Mouse (Mus musculus) neural tube, embryonic 12.5 days (tissue): ENCODE measurements around the gene Edem3. TPM values are rescaled to one million over a fixed set of nuclear protein-coding genes. Genes with fewer than 3 reads are reported as not detected.
A peak's percentile ranks its signal among the peaks of the same experiment; 100 is the strongest.
"Not testable (repeated sequence)": the region's sequence is repeated elsewhere in the genome, so short reads cannot be mapped to it uniquely, and the experiment has no call there.

Experiments
- ATAC-seq: fragments of 200-750 bp; cut with Nextera tagmentation; 2 replicates; pipeline ENCODE4 v1.8.0; 2017; ENCODE audit warnings: low read depth, mild to moderate bottlenecking, moderate TSS enrichment, moderate library complexity; ENCODE audit not compliant: low FRiP score
- H3K27ac ChIP-seq: fragments of 300-500 bp; sonication (generic); 2 replicates; pipeline ENCODE4 v1.5.1; 2016
- H3K27me3 ChIP-seq: fragments of 300-500 bp; sonication (generic); replicated peaks from 2 replicates; pipeline ENCODE4 v1.6.1; 2016; ENCODE audit warnings: mild to moderate bottlenecking
- H3K36me3 ChIP-seq: fragments of 300-500 bp; sonication (generic); 2 replicates; pipeline ENCODE4 v1.6.1; 2016; ENCODE audit warnings: mild to moderate bottlenecking
- H3K4me1 ChIP-seq: fragments of 300-500 bp; sonication (generic); 2 replicates; pipeline ENCODE4 v1.6.1; 2016
- H3K4me2 ChIP-seq: fragments of 300-500 bp; sonication (generic); replicated peaks from 2 replicates; pipeline ENCODE4 v1.6.1; 2016; ENCODE audit warnings: mild to moderate bottlenecking
- H3K4me3 ChIP-seq: fragments of 300-500 bp; sonication (generic); 2 replicates; pipeline ENCODE4 v1.5.1; 2016
- H3K9ac ChIP-seq: fragments of 300-500 bp; sonication (generic); 2 replicates; pipeline ENCODE4 v1.6.1; 2016; ENCODE audit warnings: mild to moderate bottlenecking
- H3K9me3 ChIP-seq: fragments of 300-500 bp; sonication (generic); 2 replicates; pipeline ENCODE4 v1.6.1; 2016; ENCODE audit warnings: mild to moderate bottlenecking
- WGBS: fragments of 180-500 bp; shearing (Covaris S2); methylation state at CpG from one replicate; pipeline ENCODE4 v1.1.7; 2016; 5-methylcytosine and 5-hydroxymethylcytosine counted together
- polyA plus RNA-seq: library from polyadenylated mRNA; unstranded; fragments of >200 nt; fragmentation: Nextera tagmentation; extraction: Ambion mirVana; gene quantifications from 2 replicates; pipeline ENCODE4 v1.2.1, GENCODE M21; 2016

Gene Edem3
- polyA plus RNA-seq, 1 experiment from 2014 or later = 26.2 TPM

- Histone ChIP-seq H3K4me1 (no peaks in the 10 kb centered on the region), H3K9me3 (no peaks in the 10 kb centered on the region), H3K9ac (no peak overlapping the region), H3K4me2 (no peak overlapping the region), H3K36me3 (peaks cover 26% of the 10 kb centered on the region), H3K4me3 (no peak overlapping the region), H3K27ac (no peak overlapping the region), H3K27me3 (no peaks in the 10 kb centered on the region)
- WGBS = 39% methylated on average over 5 of the region's 5 CpGs
- ATAC-seq = no peak
Observed at GRCm38 (mm10) chr1:151820457-151820856, 65.3 kb downstream of the Edem3 start.

DNA sequence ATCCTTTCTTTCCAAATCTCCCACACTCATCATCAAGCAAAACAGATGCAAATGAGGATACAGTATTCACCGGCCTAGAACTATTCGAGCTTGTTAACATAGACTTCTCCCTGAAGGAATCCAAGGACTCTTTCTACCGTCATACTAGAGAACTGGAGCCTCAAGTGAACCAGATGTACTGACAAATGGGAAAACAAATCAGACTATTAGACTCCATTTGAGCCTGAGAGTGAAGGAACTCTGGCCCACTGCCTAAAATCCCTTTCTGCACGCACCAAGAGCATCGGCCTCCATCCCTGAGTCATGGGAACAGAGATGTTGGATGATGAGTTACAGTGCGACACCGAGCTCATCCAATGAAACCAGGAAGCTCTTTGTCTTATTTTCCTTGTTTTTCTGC, 69.9 kb downstream of the Edem3 start:
- WGBS = 89% methylated on average over 7 of the region's 7 CpGs
- peaks cover 3% of the 10 kb centered on the region; the same call in 1 of the 2 replicates for H3K36me3 ChIP-seq
- no peak for ATAC-seq

DNA sequence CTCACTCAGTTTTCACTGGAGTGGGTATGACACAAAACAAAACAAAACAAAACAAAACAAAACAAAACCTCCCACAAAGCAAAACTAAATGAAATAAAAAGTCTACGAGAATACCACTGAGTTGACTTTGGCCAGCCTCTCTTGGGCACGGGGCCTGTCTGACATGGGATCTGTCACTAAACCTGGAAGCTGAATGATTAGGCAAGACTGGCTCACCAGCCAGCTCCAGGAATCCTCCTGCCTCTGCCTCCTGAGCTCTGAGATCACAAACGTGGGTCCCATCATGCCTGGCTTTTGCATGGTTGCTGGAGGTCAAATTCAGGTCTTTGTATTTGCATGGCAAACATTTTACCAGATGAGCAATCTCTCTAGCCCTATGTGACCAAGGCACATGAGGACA, 76.6 kb downstream of the Edem3 start:
- Histone ChIP-seq H3K9ac (no peak overlapping the region), H3K9me3 (peaks cover 7% of the 10 kb centered on the region), H3K4me3 (no peak overlapping the region), H3K4me1 (no peaks in the 10 kb centered on the region), H3K36me3 (no peaks in the 10 kb centered on the region), H3K4me2 (no peak overlapping the region), H3K27me3 (no peaks in the 10 kb centered on the region), H3K27ac (no peak overlapping the region)
- no peak for ATAC-seq
- 83% methylated on average over 3 of the region's 3 CpGs for WGBS

More for the DNA sequence above, 69.9 kb downstream of the Edem3 start:
- Histone ChIP-seq H3K4me1 (no peaks in the 10 kb centered on the region), H3K4me2 (no peak overlapping the region), H3K9ac (no peak overlapping the region), H3K27me3 (no peaks in the 10 kb centered on the region), H3K9me3 (no peaks in the 10 kb centered on the region), H3K27ac (no peak overlapping the region), H3K4me3 (no peak overlapping the region)

DNA sequence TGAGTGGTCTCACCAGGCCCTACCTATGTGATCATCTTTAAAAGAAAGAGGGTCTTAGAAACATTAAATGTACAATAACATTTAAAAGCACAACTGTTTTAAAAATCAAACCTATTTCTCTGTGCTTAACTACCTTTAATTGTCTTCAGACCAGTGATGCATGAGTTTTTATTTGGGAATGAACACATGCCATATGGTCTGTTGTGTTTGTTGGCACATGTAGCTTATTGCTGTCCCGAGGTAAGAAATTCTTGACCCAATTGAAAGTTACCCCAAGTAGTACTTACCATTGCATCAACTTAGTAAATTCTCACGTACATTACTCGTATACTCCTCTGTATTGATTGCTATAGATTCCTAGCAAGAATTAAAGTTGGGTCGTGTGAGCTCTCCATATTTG, 80.1 kb downstream of the Edem3 start:
- 93% methylated on average over 4 of the region's 4 CpGs for WGBS
- H3K9ac ChIP-seq = no peak overlapping the region
- no peaks in the 10 kb centered on the region for H3K36me3 ChIP-seq
- no peak overlapping the region for H3K4me3 ChIP-seq
- no peak for ATAC-seq
- H3K27ac ChIP-seq = no peak overlapping the region
- H3K4me1 ChIP-seq = no peaks in the 10 kb centered on the region
- peaks cover 7% of the 10 kb centered on the region for H3K9me3 ChIP-seq
- no peak overlapping the region for H3K4me2 ChIP-seq
- no peaks in the 10 kb centered on the region for H3K27me3 ChIP-seq

GRCm38 (mm10) chr1:151840345-151840744, 85.2 kb downstream of the Edem3 start:
- H3K4me3 ChIP-seq, H3K4me2 ChIP-seq, H3K27ac ChIP-seq, H3K9me3 ChIP-seq, H3K4me1 ChIP-seq, H3K36me3 ChIP-seq, H3K9ac ChIP-seq, H3K27me3 ChIP-seq, ATAC-seq: not testable (repeated sequence)
- WGBS = 100% methylated on average over 1 of the region's 1 CpGs

DNA sequence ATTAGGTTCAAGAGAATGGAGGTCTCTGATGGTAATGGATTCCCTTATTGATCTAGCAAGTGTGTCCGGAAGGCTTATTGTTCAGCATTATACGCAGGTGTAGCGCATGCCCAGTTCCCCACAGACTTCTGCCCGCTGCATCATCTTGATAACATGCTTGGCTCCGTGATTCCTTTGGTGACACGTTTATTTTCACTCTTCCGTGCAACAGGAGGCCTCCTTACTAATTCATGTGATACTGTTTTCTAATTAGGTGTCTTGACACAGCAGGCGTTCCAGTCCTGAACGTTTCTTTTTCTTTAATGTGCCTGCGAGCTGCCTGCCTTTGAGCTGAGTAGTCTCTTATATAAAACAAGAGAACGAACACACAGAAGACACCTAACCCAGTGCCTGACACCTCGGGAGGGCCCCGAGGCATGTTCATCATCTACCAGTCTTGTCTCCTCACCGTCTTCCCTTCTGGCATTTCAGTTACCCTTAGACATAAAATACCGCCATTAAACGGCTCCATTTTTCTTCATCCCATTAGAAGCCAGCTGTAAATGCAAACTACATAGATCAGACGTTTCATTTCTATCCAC, 90.2 kb downstream of the Edem3 start:
- H3K9ac ChIP-seq = no peak overlapping the region
- H3K36me3 ChIP-seq = no peaks in the 10 kb centered on the region
- no peaks in the 10 kb centered on the region for H3K9me3 ChIP-seq
- no peak for ATAC-seq
- H3K27me3 ChIP-seq = no peaks in the 10 kb centered on the region
- H3K4me2 ChIP-seq = no peak overlapping the region
- H3K4me1 ChIP-seq = 0 out of 2 replicates have a peak, but pooled peaks cover 2% of the 10 kb centered on the region
- 66% methylated on average over 17 of the region's 17 CpGs for WGBS
- H3K27ac ChIP-seq = no peak overlapping the region
- H3K4me3 ChIP-seq = no peak overlapping the region

DNA sequence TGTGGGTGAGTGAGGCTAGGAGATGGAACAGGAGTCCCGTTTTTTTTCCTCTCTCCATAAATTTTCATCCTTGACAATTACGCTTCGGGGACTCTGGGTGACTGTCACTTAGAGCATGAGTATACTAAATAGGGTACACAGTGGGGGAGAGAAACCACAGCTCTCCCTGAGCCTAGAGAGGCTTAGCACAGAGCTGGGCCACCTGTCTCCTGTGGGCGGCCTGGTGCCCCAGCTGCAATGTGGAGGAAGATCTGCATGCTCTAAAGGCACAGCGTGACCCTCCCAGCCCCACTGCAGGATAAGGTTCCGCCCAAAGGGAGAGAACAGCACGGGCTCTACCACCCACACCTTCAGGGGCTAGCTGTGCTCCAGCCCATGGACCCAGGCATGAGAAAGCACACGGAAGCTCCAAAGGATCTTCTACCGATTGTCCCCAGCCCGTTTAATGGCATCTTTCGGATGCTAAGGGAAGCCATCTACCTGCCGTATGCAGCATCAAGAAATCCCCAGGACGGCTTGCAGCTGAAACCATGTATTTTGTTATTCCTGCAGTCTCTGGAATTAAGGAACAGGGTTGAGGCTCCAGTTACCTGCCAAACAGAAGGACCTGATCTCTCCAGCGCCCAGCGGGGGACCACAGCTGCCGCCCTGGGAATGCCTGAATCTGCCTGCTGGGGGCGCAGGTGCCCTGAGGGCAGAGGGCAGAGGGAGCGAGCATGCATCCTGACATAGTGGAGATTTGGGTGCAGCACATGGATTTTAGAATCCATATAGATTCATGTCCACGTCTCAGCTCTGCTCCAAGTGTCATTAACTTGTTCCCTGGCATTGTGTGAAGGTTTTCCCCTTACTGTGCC, 91.0 kb downstream of the Edem3 start:
- WGBS = 60% methylated on average over 19 of the region's 19 CpGs
- 0 out of 2 replicates have a peak, but pooled peaks cover 2% of the 10 kb centered on the region for H3K4me1 ChIP-seq
- no peaks in the 10 kb centered on the region for H3K36me3 ChIP-seq
- H3K9ac ChIP-seq = no peak overlapping the region
- no peaks in the 10 kb centered on the region for H3K27me3 ChIP-seq
- peak; percentile 57 for ATAC-seq
- no peak overlapping the region for H3K27ac ChIP-seq
- H3K9me3 ChIP-seq = no peaks in the 10 kb centered on the region
- H3K4me2 ChIP-seq = no peak overlapping the region
- H3K4me3 ChIP-seq = no peak overlapping the region

DNA sequence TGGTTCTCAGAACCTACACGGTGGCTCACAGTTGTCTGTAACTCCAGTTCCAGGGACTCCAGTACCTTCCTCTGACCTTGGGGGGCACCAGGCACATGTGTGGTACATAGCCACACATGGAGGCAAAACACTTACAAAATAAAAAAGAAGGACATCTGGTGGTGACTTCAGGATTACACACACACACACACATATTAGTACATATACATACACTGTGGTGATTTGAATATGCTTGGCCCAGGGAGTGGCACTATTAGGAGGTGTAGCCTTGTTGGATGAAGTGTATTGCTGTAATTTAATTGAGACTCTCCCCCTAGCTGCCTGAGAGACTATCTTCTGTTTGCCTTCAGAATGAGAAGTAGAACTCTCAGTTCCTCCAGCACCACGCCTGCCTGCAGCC, 93.1 kb downstream of the Edem3 start:
- H3K4me2 ChIP-seq = no peak overlapping the region
- no peaks in the 10 kb centered on the region for H3K36me3 ChIP-seq
- 93% methylated on average over 2 of the region's 2 CpGs for WGBS
- ATAC-seq = no peak
- no peak overlapping the region for H3K4me3 ChIP-seq
- no peak overlapping the region for H3K9ac ChIP-seq
- H3K27ac ChIP-seq = no peak overlapping the region
- 0 out of 2 replicates have a peak, but pooled peaks cover 2% of the 10 kb centered on the region for H3K4me1 ChIP-seq
- H3K9me3 ChIP-seq = no peaks in the 10 kb centered on the region
- no peaks in the 10 kb centered on the region for H3K27me3 ChIP-seq

DNA sequence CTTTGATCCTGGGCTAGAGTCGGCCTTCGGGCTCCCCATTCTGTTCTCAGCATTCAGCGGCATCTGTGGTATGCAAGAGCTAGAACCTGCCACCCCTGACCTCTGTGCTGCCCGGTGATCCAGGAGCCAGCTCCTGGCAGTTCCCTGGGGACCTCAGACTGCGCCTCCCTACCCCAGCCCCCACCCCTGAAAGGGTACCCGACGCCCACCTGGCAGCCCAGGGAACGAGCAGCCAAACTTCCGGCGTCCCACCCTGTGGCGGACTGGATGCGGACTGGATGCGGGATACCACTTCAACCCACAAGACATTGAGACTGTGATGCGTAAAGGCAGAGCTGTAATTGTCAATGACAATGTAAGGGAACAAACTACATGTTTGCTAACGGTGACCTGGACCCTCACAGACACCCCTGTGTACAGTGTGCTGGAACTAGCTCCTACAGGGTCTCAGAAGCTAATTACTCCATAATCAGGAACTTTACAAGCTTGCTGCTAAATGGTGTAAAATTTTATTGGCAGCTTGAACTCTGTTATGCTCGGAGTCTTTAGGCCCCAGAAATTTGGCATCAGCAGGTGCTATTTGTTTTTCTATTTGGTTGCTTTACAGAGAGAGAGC, 94.9 kb downstream of the Edem3 start:
- Histone ChIP-seq H3K27me3 (no peaks in the 10 kb centered on the region), H3K4me3 (no peak overlapping the region), H3K9me3 (no peaks in the 10 kb centered on the region), H3K4me1 (0 out of 2 replicates have a peak, but pooled peaks cover 2% of the 10 kb centered on the region), H3K36me3 (no peaks in the 10 kb centered on the region), H3K9ac (no peak overlapping the region), H3K27ac (no peak overlapping the region), H3K4me2 (no peak overlapping the region)
- ATAC-seq = no peak
- whole genome bisulfite sequencing = 82% methylated on average over 16 of the region's 16 CpGs

- Histone ChIP-seq H3K4me1 (0 out of 2 replicates have a peak, but pooled peaks cover 2% of the 10 kb centered on the region), H3K9me3 (no peaks in the 10 kb centered on the region), H3K27ac (no peak overlapping the region), H3K4me3 (no peak overlapping the region), H3K4me2 (no peak overlapping the region), H3K36me3 (no peaks in the 10 kb centered on the region), H3K27me3 (no peaks in the 10 kb centered on the region), H3K9ac (no peak overlapping the region)
- 84% methylated on average over 20 of the region's 20 CpGs for WGBS
- ATAC-seq = no peak
Observed at GRCm38 (mm10) chr1:151851051-151851848, 96.1 kb downstream of the Edem3 start.

- Histone ChIP-seq H3K4me1 (no peaks in the 10 kb centered on the region), H3K4me2 (no peak overlapping the region), H3K9ac (no peak overlapping the region), H3K36me3 (no peaks in the 10 kb centered on the region), H3K4me3 (no peak overlapping the region), H3K27ac (no peak overlapping the region), H3K27me3 (no peaks in the 10 kb centered on the region), H3K9me3 (no peaks in the 10 kb centered on the region)
- ATAC-seq = no peak
- whole genome bisulfite sequencing = 24% methylated on average over 3 of the region's 3 CpGs
Observed at GRCm38 (mm10) chr1:151851976-151852375, 96.8 kb downstream of the Edem3 start.

DNA sequence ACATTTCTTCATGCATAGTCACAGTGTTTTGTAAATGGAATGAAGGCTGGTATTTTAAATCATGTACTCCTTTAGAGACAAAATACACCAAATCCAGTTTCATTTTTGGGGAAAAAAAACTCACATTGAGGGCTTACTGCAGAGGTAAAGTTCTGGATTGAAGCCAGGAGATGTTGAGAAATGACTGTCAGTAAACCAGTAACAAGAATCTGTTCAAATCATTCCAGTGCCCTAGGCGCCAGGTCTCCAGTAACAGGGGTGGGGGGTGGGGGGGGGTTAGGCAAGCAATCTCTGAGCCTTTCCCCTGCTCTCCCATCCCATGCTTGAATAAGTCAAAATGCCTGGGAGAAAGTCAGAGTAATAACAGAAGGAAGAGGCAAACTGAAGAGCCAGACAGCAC, 100.4 kb downstream of the Edem3 start:
- H3K27ac ChIP-seq = no peak overlapping the region
- H3K36me3 ChIP-seq = no peaks in the 10 kb centered on the region
- no peaks in the 10 kb centered on the region for H3K4me1 ChIP-seq
- H3K27me3 ChIP-seq = no peaks in the 10 kb centered on the region
- H3K9me3 ChIP-seq = no peaks in the 10 kb centered on the region
- H3K4me2 ChIP-seq = no peak overlapping the region
- H3K4me3 ChIP-seq = no peak overlapping the region
- no peak for ATAC-seq
- H3K9ac ChIP-seq = no peak overlapping the region
- WGBS = 74% methylated on average over 1 of the region's 1 CpGs
